Mouse (Mus musculus) R1 (cell line): ENCODE measurements around the gene Srpx2.
A peak's percentile ranks its signal among the peaks of the same experiment; 100 is the strongest.

ENCODE experiments used
- DNase-seq: peaks from one replicate; pipeline ENCODE4 v3.0.0-alpha.2; 2018; ENCODE audit warnings: low read depth, low spot score

Srpx2 gene

GRCm38 (mm10) chrX:133908261-133908660 is at the start of gene Srpx2:
Gene Srpx2, plus strand, starts transcription at chrX:133908426.
- DNase-seq: no peak

- DNase-seq: no peak
Observed at GRCm38 (mm10) chrX:133869743-133870142, 38.5 kb upstream of the Srpx2 start.

- no peak for DNase-seq
Observed at GRCm38 (mm10) chrX:133887308-133887707, 20.9 kb upstream of the Srpx2 start.

GRCm38 (mm10) chrX:133888111-133888510 is 20.1 kb upstream of the Srpx2 start:
- no peak for DNase-seq

- peak; percentile 73 for DNase-seq
Observed at GRCm38 (mm10) chrX:133898014-133898542, 10.1 kb upstream of the Srpx2 start, which contains the start of gene Tspan6. Gene Tspan6, minus strand, starts transcription at chrX:133898429.

- DNase-seq: no peak
Observed at GRCm38 (mm10) chrX:133911397-133912103, 3.3 kb downstream of the Srpx2 start.

GRCm38 (mm10) chrX:133913006-133913405 is 4.8 kb downstream of the Srpx2 start:
- no peak for DNase-seq

GRCm38 (mm10) chrX:133914219-133914618 is 6.0 kb downstream of the Srpx2 start:
- DNase-seq: no peak

GRCm38 (mm10) chrX:133921187-133921586 is 13.0 kb downstream of the Srpx2 start:
- DNase-seq: no peak

- DNase-seq: no peak
Observed at GRCm38 (mm10) chrX:133926760-133927159, 18.5 kb downstream of the Srpx2 start.

- DNase-seq: peak; percentile 38
Observed at GRCm38 (mm10) chrX:133931302-133932013, 23.2 kb downstream of the Srpx2 start.

- no peak for DNase-seq
Observed at GRCm38 (mm10) chrX:133936605-133937225, 28.5 kb downstream of the Srpx2 start.

- DNase-seq: no peak
Observed at GRCm38 (mm10) chrX:133939561-133939960, 31.3 kb downstream of the Srpx2 start.

- DNase-seq: peak; percentile 59
Observed at GRCm38 (mm10) chrX:133947427-133947826, 39.2 kb downstream of the Srpx2 start.

- DNase-seq: no peak
Observed at GRCm38 (mm10) chrX:133954661-133955060, 46.4 kb downstream of the Srpx2 start.

GRCm38 (mm10) chrX:133960617-133961016 is 52.4 kb downstream of the Srpx2 start:
- DNase-seq: no peak

- DNase-seq: no peak
Observed at GRCm38 (mm10) chrX:133964615-133965014, 56.4 kb downstream of the Srpx2 start.

GRCm38 (mm10) chrX:133981231-133982002 is 73.2 kb downstream of the Srpx2 start, which contains the start of gene Sytl4:
Gene Sytl4, minus strand, starts transcription at chrX:133981812.
- DNase-seq: peak; percentile 0
